Mouse (Mus musculus): ENCODE measurements at regions not wholly inside any gene's neighbourhood (a gene's known extent, or its start where the extent isn't known, plus 50 kb on each side); places are given as distances from the start of the nearest gene placed in this dataset.

GRCm38 (mm10) chr14:25122971-25123535, 335.9 kb upstream of the Zmiz1 start:
- no peak for DNase-seq (ENCODE audit: low spot score in 2 of 2)

DNA sequence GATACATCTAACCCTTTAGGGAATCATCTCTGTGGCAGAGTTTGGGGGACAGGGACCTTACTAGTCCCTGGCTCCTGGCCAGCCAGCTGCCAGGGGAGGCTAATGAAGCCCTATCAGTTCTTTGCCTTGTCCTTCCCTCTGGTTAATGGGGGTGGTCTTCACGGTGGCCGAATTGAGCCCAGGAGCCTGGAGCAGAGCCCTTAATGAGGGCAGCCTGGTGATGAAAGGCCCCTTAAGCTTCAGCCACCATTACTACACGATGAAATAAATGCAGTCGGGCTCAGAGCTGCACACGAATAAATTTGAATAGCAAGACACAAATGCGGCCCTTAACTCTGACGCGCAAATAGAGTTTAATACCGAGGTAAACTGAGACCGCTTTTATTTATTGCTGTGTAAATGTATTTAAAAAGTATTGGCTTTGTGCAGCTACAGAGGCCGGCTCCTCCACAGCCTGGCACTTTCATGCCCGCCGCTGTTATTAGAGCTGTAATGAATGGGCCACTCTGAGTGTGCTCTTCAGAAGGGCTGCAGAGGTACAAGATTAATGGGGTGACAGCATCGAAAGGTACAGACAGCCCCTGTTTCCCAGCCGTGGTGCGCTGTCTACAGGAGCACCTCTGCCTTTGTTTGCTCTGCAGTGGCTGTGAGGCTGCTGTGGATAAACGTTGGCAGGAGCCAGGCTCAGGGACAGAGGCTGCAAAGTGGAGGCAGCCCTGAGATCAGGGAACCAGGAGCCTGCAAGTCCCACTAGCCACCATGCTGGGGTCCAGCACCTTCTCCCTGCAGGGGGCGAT, 335.2 kb upstream of the Zmiz1 start:
- no peak for DNase-seq (ENCODE audit: low spot score in 2 of 2)

DNA sequence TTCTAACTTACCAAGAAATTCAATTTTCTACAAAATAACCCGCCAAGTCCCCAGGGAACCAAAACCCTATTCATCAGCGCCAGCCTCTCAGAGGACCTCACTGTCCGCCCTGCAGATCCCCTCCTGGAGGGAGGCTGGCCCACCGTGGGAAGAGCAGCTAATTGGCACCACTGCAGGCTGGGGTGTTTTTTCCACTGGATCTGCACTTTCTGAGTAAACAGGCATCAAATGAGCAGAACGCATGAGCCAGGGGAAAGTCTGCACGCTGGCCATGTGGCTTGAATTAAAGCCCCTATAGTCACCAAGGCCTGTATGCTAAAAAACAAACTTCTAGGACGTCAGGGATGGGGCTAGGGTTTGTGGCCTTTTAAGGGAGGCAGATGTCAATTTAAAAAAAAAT, 332.4 kb upstream of the Zmiz1 start:
- DNase-seq (ENCODE audit: low spot score in 2 of 2), result no peak

DNA sequence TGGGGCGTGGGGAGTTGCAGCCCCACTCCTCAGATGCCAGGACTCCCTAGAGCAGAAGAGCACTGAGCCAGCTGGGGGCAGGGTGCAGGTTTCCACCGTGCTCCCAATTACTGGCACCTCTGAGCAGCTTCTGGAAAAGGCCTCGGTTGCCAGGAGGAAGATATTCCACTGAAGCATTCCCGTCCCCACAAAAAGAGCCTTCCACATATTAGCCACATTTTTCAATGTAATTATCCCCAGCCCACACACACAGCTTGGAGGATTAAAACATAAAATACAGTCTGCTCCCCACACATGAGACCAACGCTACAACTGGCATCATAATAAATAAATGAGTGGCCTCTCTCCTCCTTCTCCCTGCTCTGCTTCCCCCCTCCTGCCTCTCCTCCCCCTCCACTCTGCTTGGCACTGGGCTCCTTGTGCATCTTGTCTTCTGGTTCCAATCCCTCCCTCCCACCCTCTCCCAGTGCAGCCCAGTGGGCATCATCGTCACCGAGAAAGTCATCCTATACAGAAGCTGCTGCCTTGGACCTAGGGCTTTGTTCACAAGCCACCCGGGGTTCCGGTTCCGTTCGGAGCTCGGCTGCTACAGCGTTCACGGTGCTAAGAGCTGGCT, 331.3 kb upstream of the Zmiz1 start:
- peak in 1 of 2 experiments; percentile 23 for DNase-seq (ENCODE audit: low spot score in 2 of 2)

DNA sequence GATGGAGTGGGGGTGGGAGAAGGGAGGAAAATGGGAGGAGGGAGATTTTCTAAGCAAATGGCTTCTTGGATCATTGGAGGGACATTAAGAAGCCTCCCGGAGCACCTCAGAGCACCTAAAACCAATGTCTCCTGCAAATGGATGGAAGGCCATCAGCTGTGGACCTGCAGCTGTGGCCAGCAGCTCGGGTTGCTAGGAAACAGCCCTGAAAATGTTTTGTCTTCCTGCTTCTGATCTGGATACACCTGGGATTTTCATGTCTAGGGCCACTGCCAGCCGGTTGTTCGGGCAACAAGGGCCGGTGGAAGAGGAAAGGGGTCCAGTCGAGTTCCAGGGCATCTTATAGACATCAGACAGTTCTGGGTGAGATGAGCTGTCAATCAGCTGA, 330.8 kb upstream of the Zmiz1 start:
- DNase-seq (ENCODE audit: low spot score in 2 of 2), result no peak

GRCm38 (mm10) chr14:25135371-25135770, 323.6 kb upstream of the Zmiz1 start:
- DNase-seq (ENCODE audit: low spot score in 2 of 2), result no peak

GRCm38 (mm10) chr14:25137312-25137711, 321.7 kb upstream of the Zmiz1 start:
- no peak for DNase-seq (ENCODE audit: low spot score in 2 of 2)

GRCm38 (mm10) chr14:25138485-25138884, 320.5 kb upstream of the Zmiz1 start:
- DNase-seq (ENCODE audit: low spot score in 2 of 2), result no peak

GRCm38 (mm10) chr14:25141933-25142332, 317.1 kb upstream of the Zmiz1 start:
- DNase-seq (ENCODE audit: low spot score in 2 of 2), result no peak

- DNase-seq (ENCODE audit: low spot score in 2 of 2), result no peak
These were observed 315.9 kb upstream of the Zmiz1 start for GRCm38 (mm10) chr14:25143051-25143450.

- no peak for DNase-seq (ENCODE audit: low spot score in 2 of 2)
These were observed 311.3 kb upstream of the Zmiz1 start for GRCm38 (mm10) chr14:25147731-25148130.

DNA sequence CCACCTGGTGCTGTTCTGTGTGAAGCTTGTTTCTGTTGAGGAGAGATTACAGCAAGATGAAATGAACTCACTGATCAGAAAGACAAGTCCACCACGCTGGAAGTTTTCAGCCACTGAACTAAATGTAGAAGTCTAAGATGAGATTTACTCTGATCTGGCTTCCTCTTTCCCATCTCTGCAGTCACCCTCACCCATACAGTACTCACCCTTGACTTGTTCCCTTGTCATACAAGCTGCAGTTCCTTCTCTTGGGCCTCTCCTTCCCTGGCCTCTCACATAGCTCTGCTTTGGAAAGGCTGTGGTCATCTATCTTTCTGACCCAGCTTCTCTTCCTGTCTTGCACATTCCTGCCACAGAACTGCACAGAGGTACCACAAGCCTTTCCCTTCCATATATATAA, 308.0 kb upstream of the Zmiz1 start:
- DNase-seq (ENCODE audit: low spot score in 2 of 2), result no peak

DNA sequence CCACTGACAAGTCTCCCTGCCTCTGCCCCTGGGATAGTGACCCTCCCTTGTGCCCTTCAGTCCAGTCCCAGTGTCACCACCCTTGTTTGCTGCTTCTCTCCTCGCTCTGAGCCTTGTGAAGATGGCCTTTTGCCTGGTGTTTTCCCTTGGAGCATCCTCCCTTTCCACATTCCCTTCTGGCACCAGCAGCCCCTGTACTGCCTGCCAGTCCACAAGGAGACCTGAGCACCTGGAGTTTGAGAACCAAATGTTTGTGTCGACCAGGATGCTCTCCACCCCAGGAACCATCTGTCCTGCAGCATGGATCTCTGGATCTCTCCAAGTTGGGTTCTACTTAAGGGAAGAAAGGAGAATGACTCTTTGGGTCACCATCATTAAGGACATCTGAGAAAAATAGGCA, 307.5 kb upstream of the Zmiz1 start:
- DNase-seq (ENCODE audit: low spot score in 2 of 2), result no peak

- no peak for DNase-seq (ENCODE audit: low spot score in 2 of 2)
These were observed 305.4 kb upstream of the Zmiz1 start for GRCm38 (mm10) chr14:25153573-25153972.

GRCm38 (mm10) chr14:25154180-25154579, 304.8 kb upstream of the Zmiz1 start:
- DNase-seq (ENCODE audit: low spot score in 2 of 2), result no peak

DNA sequence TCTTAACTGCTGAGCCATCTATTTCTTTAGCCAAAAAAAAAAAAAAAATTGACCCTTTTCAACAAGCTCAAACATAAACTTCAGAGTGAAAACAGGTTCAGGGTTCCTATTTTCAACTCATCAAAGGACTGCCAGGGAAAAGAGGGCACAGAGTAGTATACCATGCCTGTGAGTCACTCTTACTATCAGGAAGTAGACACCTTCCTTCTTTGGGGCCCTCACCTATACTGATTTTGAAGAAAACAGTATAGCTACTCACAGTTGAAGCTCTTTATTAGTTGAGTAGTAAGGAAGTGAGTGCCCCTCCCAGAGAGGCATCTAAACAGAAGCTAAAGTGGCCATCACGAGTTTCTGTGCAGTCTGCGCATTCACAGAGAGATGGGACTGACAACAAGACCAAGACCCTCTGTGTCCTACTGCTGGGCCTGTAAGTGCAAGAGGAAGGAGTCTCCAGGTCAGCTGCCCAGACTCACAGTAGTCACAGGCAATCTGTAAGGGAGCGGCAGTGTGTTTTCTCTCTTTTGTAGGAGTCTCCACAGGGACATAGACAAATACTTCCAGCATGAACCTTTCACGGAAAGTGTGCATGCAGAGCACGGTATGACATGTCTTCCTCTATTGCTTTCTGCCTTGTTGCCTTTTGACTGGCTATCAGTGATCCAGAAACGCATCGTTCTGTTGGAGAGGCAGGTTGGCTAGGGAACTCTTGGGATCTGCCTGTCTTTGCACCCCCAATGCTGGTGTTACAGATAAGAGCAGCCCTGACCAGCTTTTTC, 303.8 kb upstream of the Zmiz1 start:
- DNase-seq (ENCODE audit: low spot score in 2 of 2), result no peak

- no peak for DNase-seq (ENCODE audit: low spot score in 2 of 2)
These were observed 302.8 kb upstream of the Zmiz1 start for GRCm38 (mm10) chr14:25156171-25156570.

DNA sequence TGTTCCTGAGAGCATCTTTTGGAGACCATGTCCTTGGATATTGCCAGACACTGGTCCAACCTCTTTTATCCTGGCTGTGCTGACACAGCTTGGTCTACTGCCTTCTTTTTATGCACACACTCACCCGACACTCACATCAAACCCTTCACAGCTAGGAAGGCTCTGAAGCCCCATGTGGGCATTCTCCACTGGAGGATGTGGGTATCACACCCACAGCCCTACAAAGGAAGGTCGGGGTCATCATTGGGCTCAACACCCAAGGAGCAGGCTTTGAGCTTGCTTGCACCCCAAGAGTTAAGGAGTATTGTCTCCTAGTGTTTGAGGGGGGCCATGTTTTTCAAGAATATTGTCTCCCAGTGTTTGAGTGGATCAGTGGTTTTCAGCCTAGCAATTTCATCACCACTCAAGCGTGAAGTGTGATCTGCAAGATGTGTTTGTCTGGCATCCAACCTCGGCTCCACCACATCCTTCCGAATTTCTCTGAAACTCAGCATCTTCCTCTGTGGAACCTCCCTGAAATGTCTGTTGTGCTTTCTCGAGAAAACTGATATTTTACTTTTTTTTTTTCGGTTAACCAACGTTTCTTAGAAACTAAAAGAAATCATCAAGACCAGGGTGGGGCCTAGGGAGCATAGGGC, 297.2 kb upstream of the Zmiz1 start:
- no peak for DNase-seq (ENCODE audit: low spot score in 2 of 2)

DNA sequence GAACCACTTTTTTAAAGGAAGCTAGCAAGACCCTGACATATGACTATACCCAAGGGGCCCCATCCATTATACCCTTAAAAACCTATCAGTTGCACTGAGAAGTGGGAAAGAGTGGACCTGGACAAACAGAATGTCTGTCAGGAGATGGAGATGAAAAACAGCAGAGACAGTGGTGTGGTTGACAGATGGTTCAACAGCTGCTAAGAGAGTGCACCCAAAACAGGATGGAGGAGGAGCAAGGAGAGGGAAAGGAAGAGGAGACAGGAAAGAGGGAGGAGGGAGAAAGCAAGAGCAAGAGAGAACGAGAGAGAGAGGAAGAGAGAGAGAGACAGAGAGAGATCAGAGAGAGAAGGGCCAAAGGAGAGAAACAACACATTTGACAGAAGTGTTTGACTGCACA, 292.8 kb upstream of the Zmiz1 start:
- no peak for DNase-seq (ENCODE audit: low spot score in 2 of 2)

GRCm38 (mm10) chr14:25167604-25168003, 291.4 kb upstream of the Zmiz1 start:
- no peak for DNase-seq (ENCODE audit: low spot score in 2 of 2)

- no peak for DNase-seq (ENCODE audit: low spot score in 2 of 2)
These were observed 290.7 kb upstream of the Zmiz1 start for GRCm38 (mm10) chr14:25168310-25168709.

- no peak for DNase-seq (ENCODE audit: low spot score in 2 of 2)
These were observed 285.7 kb upstream of the Zmiz1 start for GRCm38 (mm10) chr14:25173281-25173680.

All from frontal cortex, postnatal 10 days (tissue).